Mouse (Mus musculus) T-helper 17 cell (primary cell): ENCODE results near the gene Neurod2.

Source experiments
- in situ Hi-C, 2 experiments: fragments of 300-600 bp; cut with MboI, MseI; formaldehyde crosslinking; loops; 1 replicate in 1 of 2; 2 replicates in 1 of 2; pipeline ENCODE4 v1.15.1; 2025; ENCODE audit warnings: high pct_unique_total_duplicates in 2 of 2

The Neurod2 gene

GRCm38 (mm10) chr11:98318421-98319116, 10.9 kb downstream of the Neurod2 start:
- in situ Hi-C loops: loop anchor here in 1 of 2 experiments (25.0 kb wide), 1 partner anchor 756 kb away; no protein-coding TSS in a partner anchor

GRCm38 (mm10) chr11:98317479-98317878, 12.0 kb downstream of the Neurod2 start:
- in situ Hi-C loops: loop anchor here in 1 of 2 experiments (25.0 kb wide), 1 partner anchor 755 kb away; no protein-coding TSS in a partner anchor

GRCm38 (mm10) chr11:98313790-98314323, 15.6 kb downstream of the Neurod2 start:
- in situ Hi-C loops: loop anchor here in 1 of 2 experiments (25.0 kb wide), 1 partner anchor 752 kb away; no protein-coding TSS in a partner anchor

- in situ Hi-C loops: no loop called here
Observed at GRCm38 (mm10) chr11:98298484-98299205, 30.8 kb downstream of the Neurod2 start.

GRCm38 (mm10) chr11:98297778-98298177, 31.7 kb downstream of the Neurod2 start:
- in situ Hi-C loops: no loop called here

GRCm38 (mm10) chr11:98296916-98297315, 32.5 kb downstream of the Neurod2 start:
- in situ Hi-C loops: no loop called here

GRCm38 (mm10) chr11:98296277-98296676, 33.2 kb downstream of the Neurod2 start:
- in situ Hi-C loops: no loop called here

- in situ Hi-C loops: no loop called here
Observed at GRCm38 (mm10) chr11:98295013-98295585, 34.3 kb downstream of the Neurod2 start.

- in situ Hi-C loops: no loop called here
Observed at GRCm38 (mm10) chr11:98294188-98295012, 35.0 kb downstream of the Neurod2 start.

- in situ Hi-C loops: no loop called here
Observed at GRCm38 (mm10) chr11:98293070-98293469, 36.4 kb downstream of the Neurod2 start.

GRCm38 (mm10) chr11:98290906-98291305, 38.5 kb downstream of the Neurod2 start:
- in situ Hi-C loops: no loop called here

- in situ Hi-C loops: no loop called here
Observed at GRCm38 (mm10) chr11:98289873-98290272, 39.6 kb downstream of the Neurod2 start.

GRCm38 (mm10) chr11:98287961-98288360, 41.5 kb downstream of the Neurod2 start:
- in situ Hi-C loops: no loop called here

GRCm38 (mm10) chr11:98287531-98287930, 41.9 kb downstream of the Neurod2 start:
- in situ Hi-C loops: no loop called here

GRCm38 (mm10) chr11:98285368-98285767, 44.1 kb downstream of the Neurod2 start:
- in situ Hi-C loops: no loop called here

- in situ Hi-C loops: no loop called here
Observed at GRCm38 (mm10) chr11:98284230-98284629, 45.2 kb downstream of the Neurod2 start.

- in situ Hi-C loops: no loop called here
Observed at GRCm38 (mm10) chr11:98283740-98284139, 45.7 kb downstream of the Neurod2 start.
